Mouse (Mus musculus) stomach, postnatal 0 days (tissue): ENCODE results near the gene Mgat4e. TPM values are rescaled to one million over a fixed set of nuclear protein-coding genes. Genes with fewer than 3 reads are reported as not detected.

ENCODE experiments used
- ATAC-seq: fragments of 200-750 bp; cut with Nextera tagmentation; 2 replicates; pipeline ENCODE4 v1.8.0; 2017; ENCODE audit not compliant: low FRiP score, low TSS enrichment
- DNase-seq: peaks from one replicate; pipeline ENCODE4 v3.0.0-alpha.2; 2016; ENCODE audit warnings: low spot score
- H3K27ac ChIP-seq: fragments of 300-500 bp; sonication (generic); replicated peaks from 2 replicates; pipeline ENCODE4 v1.5.1; 2014; ENCODE audit warnings: mild to moderate bottlenecking, control low read depth
- H3K27me3 ChIP-seq: fragments of 300-500 bp; sonication (generic); 2 replicates; pipeline ENCODE4 v1.6.1; 2014; ENCODE audit warnings: low read length; ENCODE audit not compliant: control insufficient read depth, insufficient read depth
- H3K36me3 ChIP-seq: fragments of 300-500 bp; sonication (generic); 2 replicates; pipeline ENCODE4 v1.6.1; 2014; ENCODE audit warnings: low read length, mixed read lengths; ENCODE audit not compliant: control insufficient read depth, insufficient read depth
- H3K4me1 ChIP-seq: fragments of 300-500 bp; sonication (generic); replicated peaks from 2 replicates; pipeline ENCODE4 v1.6.1; 2014; ENCODE audit warnings: antibody characterized with exemption; ENCODE audit not compliant: control insufficient read depth, insufficient read depth
- H3K4me2 ChIP-seq: fragments of 300-500 bp; sonication (generic); replicated peaks from 2 replicates; pipeline ENCODE4 v1.6.1; 2014; ENCODE audit warnings: low read depth, mild to moderate bottlenecking, control low read depth, moderate library complexity
- H3K4me3 ChIP-seq: fragments of 300-500 bp; sonication (generic); 2 replicates; pipeline ENCODE4 v1.5.1; 2014; ENCODE audit warnings: low read depth, low read length, control low read depth
- H3K9ac ChIP-seq: fragments of 300-500 bp; sonication (generic); 2 replicates; pipeline ENCODE4 v1.6.1; 2014; ENCODE audit warnings: mild to moderate bottlenecking, low read length, control low read depth, mixed read lengths
- H3K9me3 ChIP-seq: fragments of 300-500 bp; sonication (generic); 2 replicates; pipeline ENCODE4 v1.6.1; 2016; ENCODE audit warnings: low read length; ENCODE audit not compliant: control insufficient read depth
- CTCF ChIP-seq: IDR thresholded peaks from 2 replicates; pipeline ENCODE4 v1.5.1; 2016; ENCODE audit warnings: antibody characterized with exemption, low read depth, mild to moderate bottlenecking, moderate library complexity
- EP300 ChIP-seq: optimal IDR thresholded peaks from 2 replicates; pipeline ENCODE3; 2016; ENCODE audit warnings: antibody characterized with exemption
- WGBS: fragments of 180-500 bp; shearing (Covaris S2); extraction: QIAGEN DNeasy Blood & Tissue Kit; methylation state at CpG from one replicate; pipeline ENCODE4 v1.1.7; 2014; 5-methylcytosine and 5-hydroxymethylcytosine counted together
- polyA plus RNA-seq: library from polyadenylated mRNA; unstranded; fragments of >200 nt; fragmentation: Nextera tagmentation; extraction: Ambion mirVana; gene quantifications from 2 replicates; pipeline ENCODE4 v1.2.1, GENCODE M21; 2015

The Mgat4e gene
- polyA plus RNA-seq, 1 experiment from 2014 or later: not detected

GRCm38 (mm10) chr1:134492276-134492675 is 57.2 kb downstream of the Mgat4e start:
- H3K4me2 ChIP-seq: no peak overlapping the region
- H3K4me1 ChIP-seq: 0 out of 2 replicates have a peak, but pooled peaks cover 4% of the 10 kb centered on the region
- peaks cover 12% of the 10 kb centered on the region for H3K36me3 ChIP-seq
- no peak for DNase-seq
- TF ChIP-seq CTCF: no peak
- no peak for TF ChIP-seq EP300
- 77% methylated on average over 7 of the region's 7 CpGs for WGBS
- no peaks in the 10 kb centered on the region for H3K9me3 ChIP-seq
- H3K9ac ChIP-seq: no peak overlapping the region
- no peak overlapping the region for H3K4me3 ChIP-seq
- ATAC-seq: no peak
- H3K27ac ChIP-seq: no peak overlapping the region
- no peaks in the 10 kb centered on the region for H3K27me3 ChIP-seq

Other genes with a start within 250 kb of the Mgat4e start
- 2.8 TPM in 2 replicates for gene Ppfia4, start 216.8 kb downstream of the Mgat4e start, polyA plus RNA-seq
- 64.9 and 65.6 TPM in 2 replicates for gene Tmem183a, start 187.7 kb downstream of the Mgat4e start, polyA plus RNA-seq
- not detected in 2 replicates for gene 4933406M09Rik, start 163.7 kb downstream of the Mgat4e start, polyA plus RNA-seq
- 14.2 and 14.3 TPM in 2 replicates for gene Cyb5r1, start 144.1 kb downstream of the Mgat4e start, polyA plus RNA-seq
- gene Adipor1, start 134.3 kb downstream of the Mgat4e start, polyA plus RNA-seq: 84.4 and 90.2 TPM in 2 replicates
- gene Klhl12, start 94.2 kb downstream of the Mgat4e start, polyA plus RNA-seq: 10.0 and 10.6 TPM in 2 replicates
- 31.4 and 32.2 TPM in 2 replicates for gene Rabif, start 55.0 kb downstream of the Mgat4e start, polyA plus RNA-seq
- gene Kdm5b, start 10.5 kb upstream of the Mgat4e start, polyA plus RNA-seq: 28.5 and 29.5 TPM in 2 replicates
- 0.50 and 0.58 TPM in 2 replicates for gene Syt2, start 97.0 kb upstream of the Mgat4e start, polyA plus RNA-seq